Mouse (Mus musculus) kidney, adult 9 months (tissue): ENCODE measurements at regions not wholly inside any gene's neighbourhood (a gene's known extent, or its start where the extent isn't known, plus 50 kb on each side); places are given as distances from the start of the nearest gene placed in this dataset.
A peak's percentile ranks its signal among the peaks of the same experiment; 100 is the strongest.

Experiments
- DNase-seq: peaks from one replicate; pipeline ENCODE4 v3.0.0; 2022

- peak; percentile 13 for DNase-seq
Measured at GRCm38 (mm10) chrX:109502571-109502970, 306.0 kb downstream of the Gm6377 start.

GRCm38 (mm10) chrX:109552471-109552870, 355.9 kb downstream of the Gm6377 start:
- DNase-seq = no peak

GRCm38 (mm10) chrX:109587360-109587759, 390.8 kb downstream of the Gm6377 start:
- DNase-seq = no peak

- no peak for DNase-seq
Measured at GRCm38 (mm10) chrX:109626979-109627761, 430.6 kb downstream of the Gm6377 start.
